Mouse (Mus musculus): ENCODE measurements at regions not wholly inside any gene's neighbourhood (a gene's known extent, or its start where the extent isn't known, plus 50 kb on each side); places are given as distances from the start of the nearest gene placed in this dataset.

DNA sequence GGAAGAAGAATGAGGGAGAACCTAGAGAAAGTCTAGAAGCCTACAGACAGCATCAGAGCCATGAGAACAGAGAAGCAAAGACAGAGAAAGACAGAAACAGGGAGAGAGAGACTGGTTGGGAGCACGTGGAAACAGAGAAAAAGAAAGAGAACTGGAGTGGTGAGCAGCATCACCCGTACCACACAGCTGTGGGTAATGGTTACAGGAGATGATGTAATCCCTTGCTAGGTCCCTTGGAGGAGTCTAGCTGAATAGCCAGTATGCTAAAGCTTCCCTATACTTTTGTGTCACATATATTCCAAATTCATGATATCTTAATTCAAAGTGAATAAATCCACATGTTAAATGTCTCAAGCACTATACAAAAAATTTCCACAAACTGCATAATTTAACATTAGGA lies 284.0 kb downstream of the 4930544G11Rik start:
- no peak for DNase-seq (ENCODE audit: low read depth, low spot score)

DNA sequence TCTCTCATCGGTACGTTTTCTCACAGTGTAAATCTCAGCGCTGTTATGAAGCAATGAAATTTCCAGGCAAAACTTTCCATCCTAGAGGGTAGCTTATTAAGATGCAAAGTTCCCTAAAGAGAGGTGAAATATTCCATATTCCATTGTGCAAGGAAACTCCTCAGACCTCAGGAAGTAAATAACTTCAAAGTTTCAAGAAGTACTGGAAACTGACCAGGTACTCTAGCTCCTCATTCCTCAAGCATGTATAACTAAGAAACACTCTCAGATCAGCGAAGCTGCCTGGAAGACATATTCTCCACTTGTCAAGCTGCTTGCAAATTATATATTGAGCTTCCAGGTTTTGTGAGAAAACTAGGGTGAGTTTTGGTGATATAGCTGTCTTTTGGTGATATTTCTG lies 279.8 kb upstream of the Mad2l1 start:
- DNase-seq (ENCODE audit: low read depth, low spot score), result no peak

DNA sequence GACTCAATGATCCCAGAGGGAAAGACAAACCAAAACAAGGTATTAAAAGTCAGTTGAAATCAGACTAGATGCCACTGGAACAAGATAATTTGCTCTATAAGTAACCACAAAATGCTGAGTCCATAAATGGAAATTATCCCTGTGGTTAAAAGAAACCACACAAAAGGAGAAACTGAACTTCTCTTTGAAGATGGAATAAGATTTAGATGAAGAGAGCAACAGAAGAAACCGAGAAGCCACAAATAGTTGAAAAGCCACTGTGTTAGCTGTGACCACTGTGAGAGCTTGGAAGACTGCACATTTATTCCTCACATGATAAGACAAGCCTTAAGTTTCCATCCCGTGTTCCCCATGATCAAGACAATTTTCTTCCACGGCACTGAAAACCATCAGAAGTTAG lies 271.8 kb upstream of the Mad2l1 start:
- DNase-seq (ENCODE audit: low read depth, low spot score), result no peak

DNA sequence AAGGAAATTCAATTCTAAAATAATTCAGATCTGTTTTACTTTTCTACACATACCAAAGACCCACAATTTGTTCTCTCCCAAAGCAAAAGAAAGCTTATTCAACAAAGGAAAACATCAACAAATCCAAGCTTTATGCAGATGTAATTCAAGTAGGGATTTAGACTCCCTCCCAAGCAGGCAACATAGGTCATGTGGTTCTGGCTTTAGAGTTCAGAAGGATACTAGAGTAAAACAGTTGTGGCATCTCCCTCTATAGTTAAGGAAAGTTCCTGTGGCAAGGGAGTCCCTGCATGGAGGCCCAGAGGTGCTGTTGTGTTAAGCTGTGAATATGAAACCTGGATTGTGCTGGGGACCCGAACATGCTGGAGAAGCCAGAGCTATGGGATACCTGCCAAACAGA lies 271.3 kb upstream of the Mad2l1 start:
- no peak for DNase-seq (ENCODE audit: low read depth, low spot score)

DNA sequence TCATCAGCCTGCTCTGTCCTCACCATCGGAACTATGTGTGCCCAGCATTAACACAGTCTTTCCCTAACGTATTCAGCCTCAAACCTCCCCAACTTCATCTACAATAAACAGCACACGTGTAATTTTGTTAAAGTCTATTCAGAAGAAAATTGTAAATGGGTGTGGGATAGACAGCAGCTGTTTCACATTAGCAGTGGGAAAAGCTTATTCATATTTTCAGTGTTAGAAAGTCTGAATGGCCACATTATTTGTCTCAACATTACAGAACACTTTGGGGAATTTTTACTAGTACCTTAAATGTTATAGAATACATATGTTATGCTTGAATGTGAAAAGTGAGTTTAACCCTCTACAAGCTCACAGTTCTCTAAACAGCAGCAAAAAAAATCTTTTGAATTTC lies 266.8 kb upstream of the Mad2l1 start:
- DNase-seq (ENCODE audit: low read depth, low spot score), result no peak

DNA sequence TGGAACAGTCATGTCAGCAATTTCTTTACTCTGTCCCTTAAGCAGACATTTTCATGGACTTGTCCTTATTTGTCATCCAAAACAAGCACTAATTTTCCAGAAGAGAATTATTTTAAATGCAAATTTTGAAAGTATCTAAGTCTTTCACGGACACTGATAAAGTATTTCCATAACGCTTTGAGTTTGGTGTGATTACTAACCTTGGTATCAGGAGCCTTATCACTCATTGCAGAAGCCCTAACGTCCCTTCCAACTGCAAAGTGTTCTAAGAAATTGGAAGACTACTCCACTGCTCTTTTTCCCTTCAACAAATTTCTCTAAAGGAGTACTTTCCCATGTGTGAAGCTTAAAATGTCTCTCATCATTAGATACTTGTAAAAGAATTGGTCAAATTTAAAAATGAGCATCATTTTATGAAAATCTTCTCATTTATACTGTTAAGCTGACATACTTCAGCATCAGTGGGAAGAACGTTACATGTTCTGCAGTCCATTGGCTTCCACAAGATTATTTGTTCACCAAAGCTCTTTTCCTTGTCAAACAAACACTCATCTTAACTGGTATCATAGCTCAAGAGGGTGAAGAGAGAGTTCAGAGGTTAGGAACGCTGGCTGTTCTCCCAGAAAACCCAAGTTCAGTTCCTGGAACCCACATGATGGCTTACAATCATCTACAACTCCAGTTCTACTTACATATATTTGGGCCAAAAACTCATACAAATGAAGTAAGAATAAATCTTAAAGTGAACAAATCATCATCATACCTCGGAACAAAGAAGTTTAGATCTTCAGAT lies 263.6 kb upstream of the Mad2l1 start:
- DNase-seq (ENCODE audit: low read depth, low spot score), result no peak

DNA sequence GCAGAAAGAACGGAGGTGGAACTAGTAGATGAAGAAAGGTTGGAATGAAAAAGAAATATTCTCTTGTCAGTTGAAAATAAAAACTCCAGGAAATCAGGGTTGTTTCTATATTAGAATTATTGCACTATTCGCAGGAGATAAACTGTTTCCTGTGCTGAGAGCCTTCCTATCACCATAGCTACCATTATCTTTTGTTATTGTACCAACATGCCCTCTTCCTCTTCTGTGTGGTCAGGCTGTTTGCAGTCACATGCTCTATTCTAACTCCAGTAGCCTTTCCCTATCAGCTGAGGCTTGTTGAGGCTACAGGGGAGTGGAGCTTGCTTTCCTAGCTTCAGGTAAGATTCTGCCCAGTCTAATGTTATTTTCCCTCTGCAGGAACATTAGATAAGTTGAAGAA lies 263.0 kb upstream of the Mad2l1 start:
- DNase-seq (ENCODE audit: low read depth, low spot score), result no peak

DNA sequence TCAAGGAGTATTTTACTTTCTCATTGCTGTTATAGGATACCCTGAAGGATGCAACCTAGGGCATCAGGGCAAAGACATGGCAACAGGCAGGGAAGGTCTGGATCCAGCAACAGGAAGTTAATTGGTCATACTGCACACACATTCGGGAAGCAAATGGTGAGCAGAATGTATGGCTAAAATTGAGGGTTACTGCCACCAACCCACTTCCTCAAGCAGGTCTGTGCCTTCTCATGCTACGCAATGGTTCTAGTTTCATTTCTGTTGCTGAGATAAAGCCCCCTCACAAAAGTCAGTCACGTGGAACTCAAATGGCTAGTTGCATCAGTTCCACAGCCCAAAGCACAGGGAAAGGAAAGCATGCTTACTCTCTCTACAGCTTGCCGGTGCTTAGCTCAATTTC lies 260.5 kb upstream of the Mad2l1 start:
- DNase-seq (ENCODE audit: low read depth, low spot score), result no peak

DNA sequence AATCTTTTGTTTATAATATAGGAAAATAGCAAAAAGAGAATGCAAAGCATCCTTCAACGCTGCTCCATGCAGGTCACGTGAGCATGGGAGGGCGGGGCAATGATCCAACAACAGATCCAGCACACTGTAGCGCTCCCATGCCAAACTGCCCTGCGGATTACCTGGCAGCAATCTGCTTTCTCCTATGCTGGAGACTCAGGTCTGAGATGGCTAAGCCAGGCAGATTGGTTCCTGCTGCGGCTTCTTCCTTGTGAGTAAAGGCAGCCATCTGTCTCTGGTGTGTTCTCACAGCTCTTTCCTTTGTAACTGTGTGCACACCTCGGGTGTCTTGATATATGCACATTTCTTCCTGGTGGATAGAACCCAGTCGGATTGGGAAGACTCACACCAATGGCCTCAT lies 254.5 kb upstream of the Mad2l1 start:
- peak; percentile 3 for DNase-seq (ENCODE audit: low read depth, low spot score)

DNA sequence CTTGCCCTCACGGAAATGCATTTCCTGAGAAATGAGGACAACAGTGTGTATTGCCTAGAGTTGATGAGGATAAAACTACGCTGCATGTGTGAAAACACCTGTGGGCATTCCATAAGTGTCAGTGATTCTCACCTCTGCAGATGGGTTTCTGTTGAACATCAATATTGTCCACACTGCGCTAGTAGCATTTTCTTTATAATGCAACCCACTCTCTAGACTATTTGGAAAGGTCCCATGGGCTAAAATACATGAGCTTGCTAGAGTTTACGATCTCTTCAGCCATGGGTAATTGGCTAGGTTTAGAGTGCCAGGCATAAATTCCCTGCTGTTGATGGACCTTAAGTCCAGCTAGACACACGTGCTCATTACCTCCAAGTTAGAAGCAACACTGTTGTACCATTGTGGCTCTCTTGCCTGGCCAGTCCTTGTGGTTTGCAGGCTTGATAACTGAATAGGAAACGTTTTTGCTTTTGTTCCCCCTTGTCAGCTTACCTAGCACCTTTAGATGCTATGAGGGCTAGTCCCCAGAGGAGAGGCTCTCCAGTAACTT lies 252.5 kb upstream of the Mad2l1 start:
- DNase-seq (ENCODE audit: low read depth, low spot score), result no peak

DNA sequence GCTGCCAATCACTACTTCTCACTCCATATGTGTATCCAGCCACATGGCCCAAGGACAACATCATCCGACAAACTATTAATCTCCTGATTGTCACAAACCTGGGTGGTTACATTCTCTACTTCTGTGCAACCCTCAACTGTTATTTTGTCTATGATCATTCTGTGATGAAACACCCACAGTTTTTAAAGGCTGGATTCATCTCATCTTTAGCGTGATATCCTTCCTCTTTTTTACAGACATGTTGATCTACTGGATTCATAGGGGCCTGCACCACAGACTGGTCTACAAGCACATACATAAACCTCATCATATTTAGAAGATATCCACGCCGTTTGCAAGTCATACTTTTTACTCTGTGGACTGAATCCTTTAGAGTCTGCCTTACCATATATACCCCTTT lies 251.7 kb upstream of the Mad2l1 start:
- DNase-seq (ENCODE audit: low read depth, low spot score), result no peak

DNA sequence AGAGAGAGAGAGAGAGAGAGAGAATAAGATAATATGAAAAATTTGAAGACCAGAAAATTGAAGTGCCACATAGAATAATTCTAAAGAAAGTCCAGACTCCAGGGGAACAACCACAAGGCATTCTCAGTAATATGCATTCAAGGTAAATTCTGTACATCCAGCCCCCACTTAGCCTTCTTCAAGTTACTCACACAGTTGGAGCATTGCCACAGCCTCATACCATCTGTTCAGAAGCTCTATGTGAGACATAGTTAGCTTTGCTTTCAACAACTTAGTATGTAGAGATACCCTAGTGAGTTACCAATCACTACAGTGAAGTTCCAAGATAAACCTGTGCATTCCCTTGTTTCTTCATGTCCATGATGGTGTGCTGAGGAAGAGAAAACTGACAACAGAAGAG lies 247.6 kb upstream of the Mad2l1 start:
- DNase-seq (ENCODE audit: low read depth, low spot score), result no peak

DNA sequence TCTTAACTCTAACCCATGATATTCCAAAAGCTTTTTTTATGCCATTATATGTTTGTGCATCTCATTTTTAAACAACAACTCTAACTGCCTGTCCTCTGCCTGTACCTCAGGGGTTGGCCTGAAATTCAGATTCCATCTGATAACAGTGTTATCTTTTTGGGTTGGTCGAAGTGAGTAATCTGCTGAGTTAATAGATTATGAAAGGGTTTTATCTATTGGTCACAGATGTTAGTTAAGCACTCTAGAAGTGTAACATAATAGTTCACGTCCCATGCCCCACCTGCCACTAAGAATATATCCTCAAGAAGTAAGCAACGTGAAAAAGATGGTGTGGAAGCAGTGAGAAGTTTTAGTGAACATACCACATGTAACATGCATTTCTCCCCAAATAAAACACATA lies 246.0 kb upstream of the Mad2l1 start:
- DNase-seq (ENCODE audit: low read depth, low spot score), result no peak

DNA sequence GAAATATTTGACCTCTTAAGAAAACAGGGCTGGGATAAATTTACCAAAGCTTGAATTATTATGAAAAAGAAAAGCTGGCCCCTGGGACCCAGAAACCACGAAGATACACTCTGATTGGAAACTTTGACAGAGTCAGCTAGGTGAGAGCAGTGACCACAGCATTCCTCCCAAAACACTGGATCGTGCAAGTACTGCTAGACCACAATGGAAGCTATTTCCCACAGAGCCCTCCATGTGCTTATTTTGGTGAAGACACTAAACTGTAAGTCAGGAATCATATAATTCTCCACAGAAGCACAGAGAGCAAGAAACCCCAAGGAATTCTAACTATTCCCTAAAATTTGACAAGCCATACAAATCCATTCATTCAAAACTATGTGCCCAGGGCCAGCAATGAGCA lies 243.6 kb upstream of the Mad2l1 start:
- no peak for DNase-seq (ENCODE audit: low read depth, low spot score)

DNA sequence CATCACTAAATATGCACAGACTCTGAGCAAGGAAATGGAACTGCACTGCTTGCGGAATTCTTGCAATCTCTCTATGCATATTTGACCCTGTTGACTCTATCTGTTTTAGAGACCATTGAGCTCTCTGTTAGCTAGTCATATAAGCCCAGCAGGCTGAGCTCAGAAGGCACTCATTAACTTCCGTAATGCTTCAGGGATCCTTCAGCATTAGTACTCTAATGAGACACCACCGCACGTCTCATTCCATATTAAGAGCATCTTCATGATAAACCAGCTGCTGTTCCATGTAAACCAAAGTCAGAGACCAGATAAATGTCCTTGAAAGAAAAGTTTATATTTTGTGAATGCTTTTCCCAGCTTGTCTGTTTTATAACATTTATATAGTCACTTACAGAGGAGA lies 237.1 kb upstream of the Mad2l1 start:
- DNase-seq (ENCODE audit: low read depth, low spot score), result no peak

DNA sequence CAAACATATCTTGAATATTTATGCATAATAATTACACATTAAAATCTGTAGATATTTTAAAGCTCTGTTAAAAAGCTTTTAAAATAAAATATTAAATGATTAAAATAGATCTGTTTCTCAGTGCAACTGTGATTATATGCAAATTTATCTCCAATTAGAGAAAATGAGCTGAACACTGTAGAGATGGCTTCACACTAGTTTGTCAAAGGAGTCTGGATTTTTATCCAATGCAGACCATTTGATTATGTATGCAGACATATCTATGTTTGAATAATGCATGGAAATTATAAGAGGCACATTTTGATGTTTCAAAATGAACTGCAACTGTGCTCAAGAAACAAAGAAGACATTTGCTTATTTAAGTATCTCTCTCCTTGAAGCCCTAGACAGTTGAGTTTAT lies 235.0 kb upstream of the Mad2l1 start:
- no peak for DNase-seq (ENCODE audit: low read depth, low spot score)

DNA sequence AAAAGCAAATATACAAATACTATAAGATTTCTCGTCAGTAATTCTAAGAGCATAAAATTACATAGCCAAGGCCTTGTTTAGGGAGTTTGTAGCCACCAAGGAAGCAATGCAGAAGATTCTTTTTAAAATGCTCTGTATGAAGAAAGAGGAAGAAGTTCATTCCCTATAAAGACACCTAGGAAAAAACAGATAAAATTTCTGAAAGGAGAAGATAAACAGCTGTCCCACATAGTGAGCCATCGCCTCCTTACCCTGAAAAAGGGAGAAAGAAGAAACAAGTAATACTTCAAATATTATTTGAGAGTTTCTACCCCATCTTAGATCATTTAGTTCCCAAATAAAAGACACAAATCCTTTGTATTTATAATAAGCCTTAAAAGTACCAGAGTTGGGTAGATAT lies 190.3 kb upstream of the Mad2l1 start:
- DNase-seq (ENCODE audit: low read depth, low spot score), result no peak

DNA sequence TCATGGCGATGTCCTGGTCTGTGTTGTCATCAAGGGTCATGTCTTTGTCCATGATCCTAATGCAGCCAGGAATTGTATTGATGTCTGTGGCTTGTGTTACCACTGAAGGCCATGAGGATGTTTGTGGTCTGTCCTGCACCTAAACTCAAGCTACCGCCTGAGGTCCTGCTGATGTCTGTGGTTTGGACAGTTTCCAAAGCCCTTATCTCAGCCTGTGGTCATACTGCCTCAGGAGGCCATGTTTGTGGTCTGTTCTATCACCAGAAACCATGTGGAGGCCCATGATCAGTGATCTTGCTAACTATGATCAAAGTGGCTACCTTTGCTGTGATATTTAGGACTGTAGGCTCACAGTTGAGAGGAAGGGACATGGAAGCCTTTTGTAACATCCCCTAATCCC lies 187.8 kb upstream of the Mad2l1 start:
- no peak for DNase-seq (ENCODE audit: low read depth, low spot score)

DNA sequence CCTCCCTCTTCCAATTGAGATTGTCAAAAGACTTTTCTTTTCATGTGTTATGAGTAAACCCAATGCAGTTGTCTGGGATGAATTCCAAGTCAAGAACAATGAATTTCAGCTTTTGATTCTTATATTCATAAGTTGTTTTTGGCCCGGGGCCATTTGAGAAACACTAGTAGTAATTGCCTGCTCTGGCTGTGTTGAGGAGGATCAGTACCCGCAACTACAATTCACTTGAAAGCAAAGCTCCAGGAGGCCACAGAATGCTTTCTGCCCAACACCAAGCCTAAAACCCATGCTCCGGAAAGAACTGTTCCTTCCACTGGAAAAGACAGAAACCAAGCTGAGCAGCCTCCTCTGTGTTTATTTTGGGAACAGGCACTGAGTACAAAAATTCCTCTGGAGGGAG lies 174.1 kb upstream of the Mad2l1 start:
- DNase-seq (ENCODE audit: low read depth, low spot score), result no peak

DNA sequence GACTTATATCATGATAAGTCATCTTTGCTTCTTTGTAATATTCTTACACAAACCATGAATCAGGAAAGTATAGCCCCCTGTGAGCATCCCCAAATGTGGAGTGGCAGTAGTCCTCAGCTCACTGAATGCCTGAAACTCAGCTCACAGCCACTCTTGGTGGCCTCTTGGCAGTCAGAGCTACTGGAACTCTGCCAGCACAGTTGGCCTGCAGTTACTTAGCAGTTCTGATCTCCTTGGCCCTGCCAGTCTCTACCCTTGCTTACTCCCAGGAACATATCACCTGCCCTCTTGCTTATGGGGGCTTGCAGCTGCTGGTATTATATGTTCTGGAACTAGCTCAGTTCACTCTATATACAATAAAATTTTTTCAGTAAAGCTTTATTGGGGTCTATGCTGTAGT lies 167.9 kb upstream of the Mad2l1 start:
- no peak for DNase-seq (ENCODE audit: low read depth, low spot score)

DNA sequence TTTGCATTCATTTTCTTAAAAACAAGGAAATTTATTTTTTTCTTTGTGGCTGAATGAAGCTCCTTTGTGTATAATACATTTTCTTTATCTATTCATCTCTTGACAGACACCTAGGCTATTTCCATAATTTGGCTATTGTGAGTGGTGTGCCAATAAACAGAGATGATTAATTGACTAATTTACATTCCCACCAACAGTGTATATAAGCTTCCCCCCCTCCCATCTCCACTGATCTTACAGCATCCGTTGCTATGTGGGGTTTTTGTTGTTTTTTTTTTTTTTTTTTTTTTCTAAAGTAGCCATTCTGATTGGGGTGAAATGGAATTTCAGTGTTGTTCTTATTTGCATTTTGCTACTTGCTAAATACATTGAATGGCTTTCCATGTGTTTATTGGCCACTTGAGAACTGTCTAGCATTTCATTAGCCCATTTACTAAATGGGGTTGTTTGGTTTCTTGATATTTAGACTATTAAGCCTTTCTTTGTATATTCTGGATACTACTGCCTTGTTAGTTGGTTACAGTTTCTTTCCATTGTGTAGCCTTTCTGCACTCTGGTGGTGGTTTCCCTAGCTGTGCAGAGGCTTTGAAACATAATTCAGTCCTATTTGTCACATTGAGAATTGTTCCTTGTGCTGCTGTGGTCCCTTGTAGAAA lies 153.8 kb upstream of the Mad2l1 start:
- DNase-seq (ENCODE audit: low read depth, low spot score), result no peak

DNA sequence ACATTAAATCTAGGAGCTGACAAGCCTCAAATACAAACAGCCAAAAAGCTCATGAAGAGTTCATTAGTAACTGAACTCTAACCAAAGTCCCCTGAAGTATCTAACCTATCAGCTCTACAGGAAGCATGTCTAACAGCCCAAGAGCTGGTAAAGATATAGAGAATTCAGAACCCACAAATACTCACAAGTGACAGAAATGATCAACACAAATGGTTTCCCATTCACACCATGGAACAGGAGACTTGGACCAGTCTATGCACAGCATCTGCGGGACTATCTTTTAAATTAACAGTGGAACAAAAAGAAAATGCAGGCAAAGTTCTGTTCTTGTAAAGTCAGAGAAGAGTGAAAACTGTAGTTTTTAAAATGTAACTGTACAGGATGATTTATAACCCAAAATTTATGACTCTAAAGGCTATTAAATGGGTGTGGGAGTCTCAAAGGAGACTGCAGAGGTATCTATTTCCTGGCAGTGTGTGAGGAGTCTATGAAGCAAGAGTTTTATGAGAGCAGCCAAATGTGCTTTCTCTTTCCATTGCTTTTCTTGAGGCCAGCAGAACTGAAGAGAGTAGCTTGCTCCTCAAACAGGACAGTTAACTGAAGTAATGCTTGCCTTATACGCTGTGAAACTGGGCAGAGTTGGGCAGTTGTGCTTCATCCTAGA lies 152.7 kb upstream of the Mad2l1 start:
- DNase-seq (ENCODE audit: low read depth, low spot score), result no peak

DNA sequence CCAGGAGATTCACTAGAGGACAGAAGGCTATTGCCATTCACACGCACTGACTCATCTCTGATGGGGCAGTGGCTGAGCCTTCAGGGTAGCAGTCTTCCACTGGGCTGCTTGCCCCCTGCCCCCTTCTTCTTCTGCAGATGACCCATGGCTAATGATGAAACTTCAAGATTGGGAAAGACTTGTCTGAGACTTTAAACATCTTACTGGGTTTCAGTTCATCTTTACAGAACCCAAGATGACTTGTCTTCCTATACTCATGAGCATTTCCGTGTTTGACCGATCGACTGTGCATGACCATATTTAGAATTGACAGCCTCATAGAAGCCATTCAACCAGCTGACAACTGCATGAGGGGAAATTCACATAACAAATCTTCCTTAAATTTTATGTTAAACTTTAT lies 140.0 kb upstream of the Mad2l1 start:
- DNase-seq (ENCODE audit: low read depth, low spot score), result no peak
